Mouse (Mus musculus): ENCODE data around the gene Eps8l3. TPM values are rescaled to one million over a fixed set of nuclear protein-coding genes. Genes with fewer than 3 reads are reported as not detected.
A peak's percentile ranks its signal among the peaks of the same experiment; 100 is the strongest.
"Not testable (repeated sequence)": the region's sequence is repeated elsewhere in the genome, so short reads cannot be mapped to it uniquely, and the experiment has no call there.

The Eps8l3 gene
- polyA plus RNA-seq, 1 experiment from 2014 or later: not detected

- Histone ChIP-seq H3K9me3 (no peaks in the 10 kb centered on the region), H3K9ac (no peak overlapping the region), H3K4me2 (no peak overlapping the region), H3K36me3 (no peaks in the 10 kb centered on the region), H3K27ac (no peak overlapping the region), H3K27me3 (no peaks in the 10 kb centered on the region), H3K4me1 (replicated peaks) (no peaks in the 10 kb centered on the region), H3K4me3 (no peak overlapping the region)
- 71% methylated on average over 6 of the region's 6 CpGs for WGBS
- no peak for ATAC-seq (ENCODE audit: low FRiP score)
Measured at GRCm38 (mm10) chr3:107857646-107858045, 19.4 kb upstream of the Eps8l3 start.

DNA sequence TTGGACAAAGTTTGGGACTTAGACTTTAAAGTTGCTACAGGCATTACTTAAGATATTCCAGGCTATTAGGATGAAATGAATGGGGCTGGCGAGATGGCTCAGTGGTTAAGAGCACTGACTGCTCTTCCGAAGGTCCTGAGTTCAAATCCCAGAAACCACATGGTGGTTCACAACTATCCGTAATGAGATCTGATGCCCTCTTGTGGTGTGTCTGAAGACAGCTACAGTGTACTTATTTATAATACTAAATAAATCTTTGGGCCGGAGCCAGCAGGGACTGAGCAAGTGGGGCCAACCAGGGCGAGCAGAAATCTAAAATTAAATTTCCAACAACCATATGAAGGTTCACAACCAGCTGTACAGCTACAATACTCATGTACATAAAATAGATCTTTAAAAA is 15.5 kb upstream of the Eps8l3 start:
- not testable (repeated sequence) for H3K9me3 ChIP-seq; ATAC-seq (ENCODE audit: low FRiP score); H3K4me3 ChIP-seq; H3K9ac ChIP-seq; H3K27ac ChIP-seq; H3K27me3 ChIP-seq; H3K4me2 ChIP-seq; H3K36me3 ChIP-seq; H3K4me1 ChIP-seq (replicated peaks)
- whole genome bisulfite sequencing: 82% methylated on average over 5 of the region's 5 CpGs

DNA sequence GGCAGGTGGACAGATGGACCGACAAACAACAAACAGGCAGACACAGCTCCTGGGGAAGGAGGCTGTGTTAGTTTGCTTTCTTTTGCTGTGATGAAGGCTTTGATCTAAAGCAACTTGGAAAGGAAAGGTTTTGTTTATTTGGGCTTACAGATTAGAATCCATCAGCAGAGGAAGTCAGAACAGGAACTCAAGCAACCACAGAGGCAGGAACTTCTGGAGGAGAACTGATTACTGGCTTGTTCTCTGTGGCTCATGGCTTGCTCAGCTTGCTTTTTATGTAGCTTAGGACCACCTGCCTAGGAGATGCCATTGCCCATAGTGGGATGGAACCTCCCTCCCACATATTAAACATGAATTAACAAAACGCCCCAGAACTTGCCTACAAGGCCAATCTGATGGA is 14.6 kb upstream of the Eps8l3 start:
- H3K9me3 ChIP-seq: no peaks in the 10 kb centered on the region
- H3K4me2 ChIP-seq: no peak overlapping the region
- H3K36me3 ChIP-seq: no peaks in the 10 kb centered on the region
- H3K4me1 ChIP-seq (replicated peaks): peaks cover 10% of the 10 kb centered on the region
- WGBS: 79% methylated on average over 2 of the region's 2 CpGs
- H3K4me3 ChIP-seq: no peak overlapping the region
- H3K27me3 ChIP-seq: no peaks in the 10 kb centered on the region; the same call in 1 of the 2 replicates
- H3K9ac ChIP-seq: peak overlapping the region; percentile 35; the same call in 1 of the 2 replicates
- no peak overlapping the region for H3K27ac ChIP-seq
- no peak for ATAC-seq (ENCODE audit: low FRiP score)

DNA sequence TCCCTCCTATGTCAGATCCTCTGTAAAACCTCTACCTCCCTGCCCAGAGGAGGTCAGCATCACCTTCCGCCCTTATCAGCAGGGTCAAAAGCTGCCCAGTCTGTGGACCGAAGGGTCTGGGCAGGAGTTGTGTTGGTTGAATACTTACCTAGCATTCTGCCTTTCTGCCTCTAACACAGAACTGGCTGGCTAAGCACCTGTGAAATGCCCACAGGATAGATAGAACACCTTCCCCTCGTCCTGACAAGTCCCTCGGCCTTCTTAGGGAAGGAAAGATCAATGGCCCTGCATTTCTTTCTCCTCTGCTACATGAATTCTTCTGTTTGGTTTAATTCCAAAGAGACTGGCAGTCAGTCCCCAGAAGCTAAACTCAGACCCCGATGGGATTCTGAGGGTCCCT is 13.6 kb upstream of the Eps8l3 start:
- no peaks in the 10 kb centered on the region for H3K9me3 ChIP-seq
- 80% methylated on average over 5 of the region's 5 CpGs for WGBS
- no peaks in the 10 kb centered on the region; the same call in 1 of the 2 replicates for H3K27me3 ChIP-seq
- ATAC-seq (ENCODE audit: low FRiP score): no peak
- H3K4me3 ChIP-seq: no peak overlapping the region
- no peaks in the 10 kb centered on the region for H3K36me3 ChIP-seq
- 0 out of 2 replicates have a peak overlapping the region, but pooled peaks have one; percentile 30 for H3K27ac ChIP-seq
- H3K4me1 ChIP-seq (replicated peaks): peaks cover 11% of the 10 kb centered on the region
- no peak overlapping the region for H3K9ac ChIP-seq
- H3K4me2 ChIP-seq: no peak overlapping the region

- H3K4me3 ChIP-seq: no peak overlapping the region
- H3K27ac ChIP-seq: 0 out of 2 replicates have a peak overlapping the region, but pooled peaks have one; percentile 30
- H3K9ac ChIP-seq: no peak overlapping the region
- no peaks in the 10 kb centered on the region; the same call in 1 of the 2 replicates for H3K27me3 ChIP-seq
- no peaks in the 10 kb centered on the region for H3K36me3 ChIP-seq
- peak; percentile 83 for ATAC-seq (ENCODE audit: low FRiP score)
- no peaks in the 10 kb centered on the region for H3K9me3 ChIP-seq
- WGBS: 14% methylated on average over 2 of the region's 2 CpGs
- no peak overlapping the region for H3K4me2 ChIP-seq
- H3K4me1 ChIP-seq (replicated peaks): peaks cover 17% of the 10 kb centered on the region
Measured at GRCm38 (mm10) chr3:107863898-107864603, 13.0 kb upstream of the Eps8l3 start.

DNA sequence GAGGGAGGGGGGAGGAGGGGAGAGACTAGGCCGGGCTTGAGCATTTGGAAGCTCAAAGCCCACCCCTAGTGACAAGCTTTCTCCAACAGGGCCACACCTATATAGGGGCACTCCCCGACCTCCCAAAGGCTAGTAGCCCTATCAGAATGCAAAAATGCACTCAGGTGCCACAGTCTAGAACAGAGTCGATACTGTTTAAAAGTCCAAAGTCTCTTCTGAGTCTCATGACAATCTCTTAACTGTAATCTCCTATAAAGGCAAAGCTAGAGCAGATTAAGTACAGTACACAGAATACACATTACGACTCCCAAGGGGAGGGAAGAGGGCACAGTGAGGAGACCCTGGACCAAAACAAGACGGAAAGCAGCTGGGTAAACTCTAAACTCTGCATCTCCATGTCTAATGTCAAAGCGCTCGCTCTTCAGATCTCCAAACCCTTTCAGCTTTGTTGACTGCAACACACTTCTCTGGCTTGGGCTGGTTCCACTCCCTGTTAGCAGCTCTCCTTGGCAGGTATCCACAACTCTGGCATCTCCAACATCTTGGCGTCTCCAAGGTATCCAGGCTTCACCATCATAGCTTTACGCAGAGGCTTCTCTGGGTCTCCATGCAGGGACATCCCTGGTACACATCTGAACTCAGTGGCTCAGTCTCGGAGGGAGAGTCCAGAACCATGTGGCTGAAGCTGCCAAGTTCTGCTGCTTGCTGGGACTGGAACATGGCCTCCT is 11.5 kb upstream of the Eps8l3 start:
- Histone ChIP-seq H3K4me2 (no peak overlapping the region), H3K9ac (no peak overlapping the region), H3K4me3 (no peak overlapping the region), H3K9me3 (no peaks in the 10 kb centered on the region), H3K36me3 (no peaks in the 10 kb centered on the region), H3K27me3 (no peaks in the 10 kb centered on the region; the same call in 1 of the 2 replicates), H3K4me1 (replicated peaks) (peaks cover 27% of the 10 kb centered on the region), H3K27ac (no peak overlapping the region)
- WGBS: 66% methylated on average over 10 of the region's 10 CpGs
- ATAC-seq (ENCODE audit: low FRiP score): no peak

DNA sequence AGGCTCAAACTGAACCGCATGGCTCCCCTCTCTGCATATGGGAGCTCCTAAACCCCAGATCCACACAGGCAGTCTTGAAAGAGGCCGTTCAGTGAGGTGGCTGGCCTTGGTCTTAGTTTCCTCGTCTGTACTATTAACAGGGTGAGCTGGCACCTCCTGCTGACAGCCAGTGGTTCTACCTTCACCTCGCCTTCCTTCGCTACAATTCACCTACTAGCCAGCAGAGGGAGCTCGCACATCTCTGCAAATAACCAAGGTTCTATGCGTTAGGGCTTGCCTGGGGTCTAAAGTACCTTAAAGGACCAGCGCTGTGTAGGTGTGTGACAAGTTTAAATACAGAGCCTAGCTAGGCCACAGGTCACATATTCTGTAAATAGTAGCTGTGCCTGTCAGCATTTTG is 9.9 kb upstream of the Eps8l3 start:
- no peak overlapping the region for H3K27ac ChIP-seq
- WGBS: 6% methylated on average over 8 of the region's 8 CpGs
- H3K4me2 ChIP-seq: no peak overlapping the region
- H3K9ac ChIP-seq: no peak overlapping the region
- H3K9me3 ChIP-seq: no peaks in the 10 kb centered on the region
- ATAC-seq (ENCODE audit: low FRiP score): peak; percentile 36
- no peak overlapping the region for H3K4me3 ChIP-seq
- peaks cover 27% of the 10 kb centered on the region for H3K4me1 ChIP-seq (replicated peaks)
- H3K27me3 ChIP-seq: no peaks in the 10 kb centered on the region; the same call in 1 of the 2 replicates
- no peaks in the 10 kb centered on the region for H3K36me3 ChIP-seq

DNA sequence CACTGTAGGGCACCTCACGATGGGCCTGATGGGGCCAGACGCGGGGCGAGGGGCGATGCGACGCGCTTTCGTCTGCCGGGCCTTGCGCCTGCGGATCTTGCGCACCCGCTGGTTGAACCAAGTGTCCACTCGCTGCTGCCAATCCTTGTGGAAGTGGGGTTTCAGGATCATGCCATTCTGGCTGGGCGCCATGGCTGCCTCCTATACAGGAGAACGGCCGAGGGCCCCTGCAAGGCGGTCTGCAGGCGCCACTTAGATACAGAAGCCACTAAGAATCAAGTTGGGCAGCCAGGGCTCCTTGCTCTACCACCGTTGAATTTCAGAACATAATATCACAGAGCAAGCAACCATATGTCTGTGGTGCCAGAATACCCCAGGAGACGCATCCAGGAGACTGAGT is 8.6 kb upstream of the Eps8l3 start:
- H3K36me3 ChIP-seq: no peaks in the 10 kb centered on the region
- no peak overlapping the region for H3K27ac ChIP-seq
- ATAC-seq (ENCODE audit: low FRiP score): no peak
- no peaks in the 10 kb centered on the region for H3K9me3 ChIP-seq
- peaks cover 24% of the 10 kb centered on the region for H3K4me1 ChIP-seq (replicated peaks)
- H3K27me3 ChIP-seq: no peaks in the 10 kb centered on the region; the same call in 1 of the 2 replicates
- H3K9ac ChIP-seq: no peak overlapping the region
- no peak overlapping the region for H3K4me2 ChIP-seq
- 93% methylated on average over 22 of the region's 22 CpGs for WGBS
- no peak overlapping the region for H3K4me3 ChIP-seq

DNA sequence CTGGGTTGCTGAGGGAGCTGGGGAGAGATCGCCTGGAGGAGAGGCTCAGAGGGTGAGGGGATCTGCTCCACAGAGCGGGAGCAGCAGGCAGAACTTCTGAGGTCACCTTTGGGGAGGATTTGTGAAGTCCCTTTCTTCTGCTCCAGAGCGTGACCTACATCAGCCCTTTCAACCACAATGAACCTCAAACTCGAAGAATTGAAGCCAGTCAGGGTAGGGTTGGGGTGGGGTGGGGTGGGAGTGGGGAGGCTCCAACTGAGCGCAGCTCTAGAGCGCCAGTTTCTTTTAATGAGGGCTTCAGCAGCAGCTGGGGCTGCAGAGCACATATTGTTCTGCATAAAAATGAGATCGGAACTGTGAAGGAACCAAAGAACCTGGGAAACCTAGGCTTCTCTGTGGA is 7.9 kb upstream of the Eps8l3 start:
- Histone ChIP-seq H3K4me1 (replicated peaks) (peaks cover 20% of the 10 kb centered on the region), H3K4me2 (no peak overlapping the region), H3K27ac (peak overlapping the region; percentile 60), H3K9ac (peak overlapping the region; percentile 35; the same call in 1 of the 2 replicates), H3K9me3 (no peaks in the 10 kb centered on the region), H3K36me3 (no peaks in the 10 kb centered on the region), H3K4me3 (no peak overlapping the region), H3K27me3 (no peaks in the 10 kb centered on the region; the same call in 1 of the 2 replicates)
- WGBS: 8% methylated on average over 7 of the region's 7 CpGs
- ATAC-seq (ENCODE audit: low FRiP score): 0 out of 2 replicates have a peak, but pooled peaks have one; percentile 29

- H3K27me3 ChIP-seq: no peaks in the 10 kb centered on the region; the same call in 1 of the 2 replicates
- H3K4me2 ChIP-seq: no peak overlapping the region
- H3K4me1 ChIP-seq (replicated peaks): peaks cover 20% of the 10 kb centered on the region
- no peak overlapping the region for H3K4me3 ChIP-seq
- ATAC-seq (ENCODE audit: low FRiP score): no peak
- H3K9me3 ChIP-seq: no peaks in the 10 kb centered on the region
- WGBS: 75% methylated on average over 4 of the region's 4 CpGs
- H3K27ac ChIP-seq: no peak overlapping the region
- H3K9ac ChIP-seq: no peak overlapping the region
- H3K36me3 ChIP-seq: no peaks in the 10 kb centered on the region
Measured at GRCm38 (mm10) chr3:107869925-107870324, 7.1 kb upstream of the Eps8l3 start.

- Histone ChIP-seq H3K36me3 (no peaks in the 10 kb centered on the region), H3K9me3 (no peaks in the 10 kb centered on the region), H3K4me1 (replicated peaks) (peaks cover 15% of the 10 kb centered on the region), H3K9ac (no peak overlapping the region), H3K27me3 (no peaks in the 10 kb centered on the region), H3K4me3 (no peak overlapping the region), H3K4me2 (no peak overlapping the region), H3K27ac (no peak overlapping the region)
- no peak for ATAC-seq (ENCODE audit: low FRiP score)
- 83% methylated on average over 24 of the region's 24 CpGs for WGBS
Measured at GRCm38 (mm10) chr3:107873335-107874251, 3.4 kb upstream of the Eps8l3 start.

- 72% methylated on average over 6 of the region's 6 CpGs for WGBS
- Histone ChIP-seq H3K9ac (no peak overlapping the region), H3K27me3 (no peaks in the 10 kb centered on the region), H3K36me3 (no peaks in the 10 kb centered on the region), H3K4me2 (no peak overlapping the region), H3K27ac (no peak overlapping the region), H3K4me1 (replicated peaks) (no peaks in the 10 kb centered on the region), H3K4me3 (no peak overlapping the region), H3K9me3 (no peaks in the 10 kb centered on the region)
- no peak for ATAC-seq (ENCODE audit: low FRiP score)
Measured at GRCm38 (mm10) chr3:107875231-107875630, 1.8 kb upstream of the Eps8l3 start.

Data from hindbrain, embryonic 13.5 days (tissue).